Mouse (Mus musculus): ENCODE data around the gene Cks2. TPM values are rescaled to one million over a fixed set of nuclear protein-coding genes. Genes with fewer than 3 reads are reported as not detected.

Gene Cks2
- polyA plus RNA-seq, 1 experiment from 2014 or later: 247 TPM

DNA sequence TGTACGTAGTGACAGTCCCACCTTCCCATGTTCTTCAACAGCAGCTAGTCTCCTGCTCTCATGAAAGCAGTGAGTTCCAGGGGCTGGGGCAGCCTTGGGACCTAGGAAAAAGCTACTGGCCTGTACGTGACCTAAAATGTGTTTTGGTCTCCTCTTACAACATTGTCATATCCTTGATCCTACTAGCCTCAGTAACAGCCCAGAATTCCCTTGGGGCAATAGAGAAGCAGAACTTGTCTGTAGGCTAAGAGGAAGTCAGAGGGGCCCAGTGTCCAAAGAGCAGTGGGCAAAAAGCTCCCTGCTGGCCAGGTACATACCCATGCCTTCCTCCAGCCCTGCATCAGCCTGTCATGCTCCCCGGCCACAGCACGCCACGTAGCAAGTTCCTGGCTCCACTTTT is 41.9 kb downstream of the Cks2 start:
- ATAC-seq (ENCODE audit: insufficient number of reproducible peaks, low FRiP score, low TSS enrichment, low read depth): no peak

DNA sequence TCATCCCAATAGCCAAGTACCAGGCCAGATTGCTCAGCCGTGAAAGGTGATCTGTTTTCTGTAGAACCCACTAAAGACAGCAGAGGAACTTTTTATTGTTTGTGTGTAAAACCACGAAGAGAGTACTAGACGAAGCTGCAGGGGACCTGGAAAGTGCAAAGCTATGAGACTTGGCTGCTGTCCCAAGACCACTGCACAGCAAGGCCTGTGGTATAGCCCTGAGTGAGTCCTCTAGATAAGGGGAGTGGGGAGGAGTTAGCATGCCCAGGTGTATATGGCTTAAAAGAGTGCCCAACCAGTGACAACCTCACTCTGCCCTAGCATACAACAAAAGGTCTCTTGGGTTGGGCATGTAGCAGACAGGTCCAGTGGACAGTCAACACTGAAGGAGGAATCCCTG is 43.7 kb downstream of the Cks2 start:
- Histone ChIP-seq H3K27me3 (no peaks in the 10 kb centered on the region), H3K9me3 (no peaks in the 10 kb centered on the region), H3K4me3 (no peak overlapping the region), H3K4me2 (no peak overlapping the region), H3K36me3 (peaks cover 58% of the 10 kb centered on the region), H3K9ac (no peak overlapping the region), H3K27ac (no peak overlapping the region), H3K4me1 (no peaks in the 10 kb centered on the region; the same call in 1 of the 2 replicates)
- WGBS: 38% methylated on average over 3 of the region's 3 CpGs
- no peak for ATAC-seq (ENCODE audit: insufficient number of reproducible peaks, low FRiP score, low TSS enrichment, low read depth)

More for the DNA sequence above, 41.9 kb downstream of the Cks2 start:
- Histone ChIP-seq H3K36me3 (peaks cover 75% of the 10 kb centered on the region), H3K9ac (no peak overlapping the region), H3K27ac (no peak overlapping the region), H3K4me3 (no peak overlapping the region), H3K9me3 (no peaks in the 10 kb centered on the region; the same call in 1 of the 2 replicates), H3K4me2 (no peak overlapping the region), H3K4me1 (no peaks in the 10 kb centered on the region; the same call in 1 of the 2 replicates), H3K27me3 (no peaks in the 10 kb centered on the region)
- 93% methylated on average over 5 of the region's 5 CpGs for WGBS

DNA sequence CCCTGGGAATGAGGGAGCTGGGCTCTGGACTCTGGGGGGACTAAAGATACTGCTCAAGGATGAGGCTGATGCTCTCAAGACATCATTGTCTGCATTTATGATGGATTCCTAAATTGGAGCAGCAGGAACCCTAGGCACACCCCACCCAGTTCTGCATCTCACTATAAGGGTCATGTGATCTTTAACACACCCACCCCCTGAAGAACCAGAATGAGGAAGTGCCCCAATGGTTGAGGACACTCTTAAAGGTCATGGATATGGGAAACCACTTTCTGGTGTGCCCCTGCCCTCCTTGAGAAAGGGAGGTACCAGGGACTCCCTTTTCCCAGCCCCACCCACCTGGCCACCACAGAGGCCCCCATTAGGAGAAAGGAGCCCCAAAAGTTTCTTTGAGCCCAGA is 51.4 kb downstream of the Cks2 start:
- no peak overlapping the region for H3K4me3 ChIP-seq
- peaks cover 4% of the 10 kb centered on the region; the same call in 1 of the 2 replicates for H3K36me3 ChIP-seq
- H3K4me2 ChIP-seq: no peak overlapping the region
- no peak overlapping the region for H3K9ac ChIP-seq
- ATAC-seq (ENCODE audit: insufficient number of reproducible peaks, low FRiP score, low TSS enrichment, low read depth): no peak
- H3K27me3 ChIP-seq: no peaks in the 10 kb centered on the region
- no peak overlapping the region for H3K27ac ChIP-seq
- H3K9me3 ChIP-seq: no peaks in the 10 kb centered on the region
- no peaks in the 10 kb centered on the region for H3K4me1 ChIP-seq

DNA sequence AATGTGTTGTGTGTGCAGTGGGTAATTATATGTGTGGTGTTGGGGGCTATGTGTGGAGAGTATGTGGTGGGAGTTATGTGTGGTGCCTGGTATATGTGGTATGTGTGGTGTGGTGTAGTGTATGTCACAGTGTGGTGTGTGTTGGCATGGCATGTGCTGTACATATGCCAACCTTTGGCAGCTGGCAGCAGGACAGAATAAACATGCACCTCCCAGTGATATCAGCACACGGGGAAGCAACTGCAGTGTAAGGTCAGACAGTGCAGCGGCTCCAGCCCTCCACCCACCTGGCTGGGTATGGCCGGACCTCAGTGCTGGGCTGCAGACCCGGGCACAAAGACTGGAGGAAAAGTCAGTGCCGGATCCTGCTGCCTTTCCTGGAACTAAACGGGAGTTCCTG is 52.4 kb downstream of the Cks2 start:
- no peak overlapping the region for H3K4me3 ChIP-seq
- H3K9me3 ChIP-seq: no peaks in the 10 kb centered on the region
- no peaks in the 10 kb centered on the region for H3K4me1 ChIP-seq
- H3K36me3 ChIP-seq: 0 out of 2 replicates have a peak, but pooled peaks cover 3% of the 10 kb centered on the region
- no peak overlapping the region for H3K27ac ChIP-seq
- no peaks in the 10 kb centered on the region for H3K27me3 ChIP-seq
- 75% methylated on average over 6 of the region's 6 CpGs for WGBS
- H3K4me2 ChIP-seq: no peak overlapping the region
- H3K9ac ChIP-seq: no peak overlapping the region
- ATAC-seq (ENCODE audit: insufficient number of reproducible peaks, low FRiP score, low TSS enrichment, low read depth): 0 out of 2 replicates have a peak, but pooled peaks have one; percentile 10

DNA sequence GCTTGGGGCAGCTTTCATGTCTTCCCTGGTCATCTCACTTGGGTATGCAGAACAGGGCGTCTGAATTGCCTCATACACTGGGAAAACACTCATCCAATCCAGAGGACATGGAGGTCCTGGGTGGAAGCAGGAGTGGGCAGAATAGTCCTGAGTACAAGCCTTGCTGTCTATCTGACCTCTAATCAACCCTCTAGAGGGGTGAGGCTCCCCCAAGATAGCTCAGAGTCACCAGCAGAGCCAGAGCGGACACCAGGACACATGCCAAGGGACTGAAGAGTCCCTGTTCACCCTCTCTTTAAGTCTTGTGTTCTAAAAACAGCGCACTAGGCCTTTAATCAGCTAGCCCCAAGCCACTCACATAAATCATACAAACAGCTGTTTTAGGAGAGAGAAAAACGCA is 52.9 kb downstream of the Cks2 start:
- 45% methylated on average over 4 of the region's 4 CpGs for WGBS
- Histone ChIP-seq H3K27me3 (no peaks in the 10 kb centered on the region), H3K27ac (no peak overlapping the region), H3K4me3 (no peak overlapping the region), H3K9ac (no peak overlapping the region), H3K36me3 (0 out of 2 replicates have a peak, but pooled peaks cover 3% of the 10 kb centered on the region), H3K9me3 (no peaks in the 10 kb centered on the region), H3K4me1 (no peaks in the 10 kb centered on the region), H3K4me2 (no peak overlapping the region)
- no peak for ATAC-seq (ENCODE audit: insufficient number of reproducible peaks, low FRiP score, low TSS enrichment, low read depth)

DNA sequence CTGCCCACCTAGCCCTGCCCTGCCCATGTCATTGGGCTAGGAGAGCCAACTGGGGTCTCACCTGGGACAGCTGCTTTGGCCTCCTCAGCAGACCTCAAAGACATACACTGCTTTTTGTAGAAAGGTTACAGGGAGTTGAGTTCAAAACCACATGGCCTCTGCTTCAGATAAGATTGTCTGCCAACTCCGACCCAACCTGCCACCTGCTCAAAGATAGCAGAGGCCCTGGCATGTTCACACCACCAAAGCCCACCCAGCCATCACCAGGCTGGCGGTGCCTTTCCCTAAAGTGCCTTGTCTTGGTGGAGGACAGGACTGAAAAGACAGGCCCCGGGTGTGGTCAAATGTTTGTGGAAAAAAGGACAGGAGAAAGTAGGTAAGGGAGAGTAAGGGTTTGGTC is 53.3 kb downstream of the Cks2 start:
- Histone ChIP-seq H3K27ac (no peak overlapping the region), H3K4me2 (no peak overlapping the region), H3K4me3 (no peak overlapping the region), H3K9me3 (no peaks in the 10 kb centered on the region), H3K4me1 (no peaks in the 10 kb centered on the region), H3K9ac (no peak overlapping the region), H3K27me3 (no peaks in the 10 kb centered on the region), H3K36me3 (0 out of 2 replicates have a peak, but pooled peaks cover 3% of the 10 kb centered on the region)
- no peak for ATAC-seq (ENCODE audit: insufficient number of reproducible peaks, low FRiP score, low TSS enrichment, low read depth)
- WGBS: 84% methylated on average over 3 of the region's 3 CpGs

Other genes starting within 250 kb of the Cks2 start
- gene S1pr3, start 236.6 kb upstream of the Cks2 start, polyA plus RNA-seq (2015; fragmentation: Nextera tagmentation; extraction: Ambion mirVana): 101 and 109 TPM in 2 replicates
- gene Shc3, start 75.8 kb upstream of the Cks2 start, polyA plus RNA-seq (2015; fragmentation: Nextera tagmentation; extraction: Ambion mirVana): 0.45 and 0.90 TPM in 2 replicates
- gene Secisbp2, start 6.5 kb downstream of the Cks2 start, polyA plus RNA-seq (2015; fragmentation: Nextera tagmentation; extraction: Ambion mirVana): 27.7 and 29.5 TPM in 2 replicates
- gene Sema4d, start 148.5 kb downstream of the Cks2 start, polyA plus RNA-seq (2015; fragmentation: Nextera tagmentation; extraction: Ambion mirVana): 7.1 and 8.0 TPM in 2 replicates
- gene Gadd45g, start 201.4 kb downstream of the Cks2 start, polyA plus RNA-seq (2015; fragmentation: Nextera tagmentation; extraction: Ambion mirVana): 61.7 and 77.7 TPM in 2 replicates

Measured in limb, embryonic 15.5 days (tissue).